Mouse (Mus musculus) limb, embryonic 12.5 days (tissue): ENCODE results near the gene Pum2. TPM values are rescaled to one million over a fixed set of nuclear protein-coding genes. Genes with fewer than 3 reads are reported as not detected.
"Not testable (repeated sequence)": the region's sequence is repeated elsewhere in the genome, so short reads cannot be mapped to it uniquely, and the experiment has no call there.

Experiments
- ATAC-seq: fragments of 200-750 bp; cut with Nextera tagmentation; 2 replicates; pipeline ENCODE4 v1.8.0; 2017; ENCODE audit warnings: low read depth, moderate TSS enrichment; ENCODE audit not compliant: insufficient number of reproducible peaks, insufficient read depth, low FRiP score, low TSS enrichment
- H3K27ac ChIP-seq: fragments of 300-500 bp; sonication (generic); 2 replicates; pipeline ENCODE4 v1.5.1; 2016; ENCODE audit warnings: mild to moderate bottlenecking, moderate library complexity
- H3K27me3 ChIP-seq: fragments of 300-500 bp; sonication (generic); 2 replicates; pipeline ENCODE4 v1.6.1; 2016; ENCODE audit warnings: mild to moderate bottlenecking, moderate library complexity
- H3K36me3 ChIP-seq: fragments of 300-500 bp; sonication (generic); 2 replicates; pipeline ENCODE4 v1.6.1; 2016; ENCODE audit warnings: mild to moderate bottlenecking, moderate library complexity
- H3K4me1 ChIP-seq: fragments of 300-500 bp; sonication (generic); replicated peaks from 2 replicates; pipeline ENCODE4 v1.6.1; 2016
- H3K4me2 ChIP-seq: fragments of 300-500 bp; sonication (generic); 2 replicates; pipeline ENCODE4 v1.6.1; 2016; ENCODE audit warnings: mild to moderate bottlenecking, moderate library complexity
- H3K4me3 ChIP-seq: fragments of 300-500 bp; sonication (generic); replicated peaks from 2 replicates; pipeline ENCODE4 v1.5.1; 2016; ENCODE audit warnings: mild to moderate bottlenecking
- H3K9ac ChIP-seq: fragments of 300-500 bp; sonication (generic); replicated peaks from 2 replicates; pipeline ENCODE4 v1.6.1; 2016; ENCODE audit warnings: mild to moderate bottlenecking, moderate library complexity
- H3K9me3 ChIP-seq: fragments of 300-500 bp; sonication (generic); 2 replicates; pipeline ENCODE4 v1.6.1; 2016; ENCODE audit warnings: mild to moderate bottlenecking, moderate library complexity
- WGBS: fragments of 180-500 bp; shearing (Covaris S2); methylation state at CpG from one replicate; pipeline ENCODE4 v1.1.7; 2016; 5-methylcytosine and 5-hydroxymethylcytosine counted together
- polyA plus RNA-seq: library from polyadenylated mRNA; unstranded; fragments of >200 nt; fragmentation: Nextera tagmentation; extraction: Ambion mirVana; gene quantifications from 2 replicates; pipeline ENCODE4 v1.2.1, GENCODE M21; 2016

The Pum2 gene
- polyA plus RNA-seq, 1 experiment from 2014 or later: 64.9 TPM

GRCm38 (mm10) chr12:8648211-8648610 lies 25.7 kb upstream of the Pum2 start:
- not testable (repeated sequence) for H3K27ac ChIP-seq, H3K4me2 ChIP-seq, H3K4me3 ChIP-seq, H3K9me3 ChIP-seq, H3K9ac ChIP-seq, H3K27me3 ChIP-seq, H3K4me1 ChIP-seq, ATAC-seq, H3K36me3 ChIP-seq
- WGBS: 42% methylated on average over 8 of the region's 8 CpGs

GRCm38 (mm10) chr12:8650027-8650426 lies 23.9 kb upstream of the Pum2 start:
- not testable (repeated sequence) for H3K27ac ChIP-seq, H3K36me3 ChIP-seq, H3K4me3 ChIP-seq, H3K9me3 ChIP-seq, H3K9ac ChIP-seq, H3K27me3 ChIP-seq, H3K4me2 ChIP-seq, H3K4me1 ChIP-seq, ATAC-seq
- WGBS: 63% methylated on average over 3 of the region's 3 CpGs

- H3K27me3 ChIP-seq: no peaks in the 10 kb centered on the region
- no peak overlapping the region for H3K4me2 ChIP-seq
- H3K27ac ChIP-seq: no peak overlapping the region
- 75% methylated on average over 4 of the region's 4 CpGs for WGBS
- ATAC-seq: no peak
- no peaks in the 10 kb centered on the region for H3K36me3 ChIP-seq
- no peak overlapping the region for H3K4me3 ChIP-seq
- no peak overlapping the region for H3K9ac ChIP-seq
- no peaks in the 10 kb centered on the region for H3K9me3 ChIP-seq
- H3K4me1 ChIP-seq: no peaks in the 10 kb centered on the region
Observed at GRCm38 (mm10) chr12:8656596-8656995, 17.3 kb upstream of the Pum2 start.

- no peak for ATAC-seq
- H3K4me1 ChIP-seq: no peaks in the 10 kb centered on the region
- H3K4me3 ChIP-seq: no peak overlapping the region
- no peak overlapping the region for H3K4me2 ChIP-seq
- H3K36me3 ChIP-seq: no peaks in the 10 kb centered on the region
- 67% methylated on average over 10 of the region's 10 CpGs for WGBS
- no peaks in the 10 kb centered on the region for H3K9me3 ChIP-seq
- no peak overlapping the region for H3K27ac ChIP-seq
- H3K9ac ChIP-seq: no peak overlapping the region
- no peaks in the 10 kb centered on the region for H3K27me3 ChIP-seq
Observed at GRCm38 (mm10) chr12:8657116-8657515, 16.8 kb upstream of the Pum2 start.

GRCm38 (mm10) chr12:8657629-8658366 lies 16.1 kb upstream of the Pum2 start:
- H3K4me2 ChIP-seq: no peak overlapping the region
- 84% methylated on average over 6 of the region's 6 CpGs for WGBS
- H3K9ac ChIP-seq: no peak overlapping the region
- H3K4me3 ChIP-seq: no peak overlapping the region
- no peaks in the 10 kb centered on the region for H3K36me3 ChIP-seq
- H3K27me3 ChIP-seq: no peaks in the 10 kb centered on the region
- H3K4me1 ChIP-seq: no peaks in the 10 kb centered on the region
- no peaks in the 10 kb centered on the region for H3K9me3 ChIP-seq
- H3K27ac ChIP-seq: no peak overlapping the region
- ATAC-seq: no peak

GRCm38 (mm10) chr12:8659406-8660279 lies 14.3 kb upstream of the Pum2 start:
- Histone ChIP-seq H3K27me3 (no peaks in the 10 kb centered on the region), H3K4me3 (no peak overlapping the region), H3K36me3 (no peaks in the 10 kb centered on the region), H3K27ac (no peak overlapping the region), H3K4me1 (no peaks in the 10 kb centered on the region), H3K4me2 (no peak overlapping the region), H3K9ac (no peak overlapping the region), H3K9me3 (no peaks in the 10 kb centered on the region)
- ATAC-seq: no peak
- 88% methylated on average over 15 of the region's 15 CpGs for WGBS

GRCm38 (mm10) chr12:8661747-8662146 lies 12.2 kb upstream of the Pum2 start:
- WGBS: 59% methylated on average over 3 of the region's 3 CpGs
- Histone ChIP-seq H3K9ac (no peak overlapping the region), H3K4me2 (no peak overlapping the region), H3K4me3 (no peak overlapping the region), H3K27ac (no peak overlapping the region), H3K9me3 (no peaks in the 10 kb centered on the region), H3K27me3 (no peaks in the 10 kb centered on the region), H3K4me1 (no peaks in the 10 kb centered on the region), H3K36me3 (no peaks in the 10 kb centered on the region)
- ATAC-seq: no peak

- no peaks in the 10 kb centered on the region for H3K9me3 ChIP-seq
- H3K27me3 ChIP-seq: no peaks in the 10 kb centered on the region
- ATAC-seq: no peak
- H3K36me3 ChIP-seq: no peaks in the 10 kb centered on the region
- H3K4me3 ChIP-seq: no peak overlapping the region
- H3K4me2 ChIP-seq: no peak overlapping the region
- H3K9ac ChIP-seq: no peak overlapping the region
- 22% methylated on average over 2 of the region's 2 CpGs for WGBS
- H3K27ac ChIP-seq: no peak overlapping the region
- H3K4me1 ChIP-seq: no peaks in the 10 kb centered on the region
Observed at GRCm38 (mm10) chr12:8662175-8662574, 11.8 kb upstream of the Pum2 start.

GRCm38 (mm10) chr12:8662721-8663120 lies 11.2 kb upstream of the Pum2 start:
- 79% methylated on average over 4 of the region's 4 CpGs for WGBS
- ATAC-seq: no peak

GRCm38 (mm10) chr12:8667473-8668255 lies 6.3 kb upstream of the Pum2 start:
- Histone ChIP-seq H3K9me3 (no peaks in the 10 kb centered on the region), H3K9ac (no peak overlapping the region), H3K4me2 (no peak overlapping the region), H3K4me3 (no peak overlapping the region), H3K4me1 (no peaks in the 10 kb centered on the region), H3K27me3 (no peaks in the 10 kb centered on the region), H3K36me3 (no peaks in the 10 kb centered on the region), H3K27ac (no peak overlapping the region)
- WGBS: 85% methylated on average over 4 of the region's 4 CpGs
- ATAC-seq: no peak

More at GRCm38 (mm10) chr12:8662721-8663120, 11.2 kb upstream of the Pum2 start:
- Histone ChIP-seq H3K4me3 (no peak overlapping the region), H3K4me1 (no peaks in the 10 kb centered on the region), H3K9ac (no peak overlapping the region), H3K36me3 (no peaks in the 10 kb centered on the region), H3K4me2 (no peak overlapping the region), H3K27ac (no peak overlapping the region), H3K9me3 (no peaks in the 10 kb centered on the region), H3K27me3 (no peaks in the 10 kb centered on the region)

GRCm38 (mm10) chr12:8669421-8669820 lies 4.5 kb upstream of the Pum2 start:
- Histone ChIP-seq H3K9me3 (no peaks in the 10 kb centered on the region), H3K27me3 (no peaks in the 10 kb centered on the region), H3K9ac (no peak overlapping the region), H3K4me3 (no peak overlapping the region), H3K4me1 (no peaks in the 10 kb centered on the region; the same call in 1 of the 2 replicates), H3K27ac (no peak overlapping the region), H3K36me3 (no peaks in the 10 kb centered on the region), H3K4me2 (no peak overlapping the region)
- ATAC-seq: no peak
- 85% methylated on average over 4 of the region's 4 CpGs for WGBS
